Mouse (Mus musculus) testis, adult 2 months (tissue): ENCODE measurements around the gene Marveld3.

Experiments used
- CTCF ChIP-seq: fragments of 200-500 bp; IDR thresholded peaks from 2 replicates; pipeline ENCODE4 v1.5.1; 2012; ENCODE audit warnings: low read depth, mild to moderate bottlenecking, inconsistent platforms, low read length, moderate library complexity; ENCODE audit not compliant: control insufficient read depth, insufficient read depth, insufficient replicate concordance
- POLR2A ChIP-seq: fragments of 200-500 bp; IDR thresholded peaks from 2 replicates; pipeline ENCODE4 v1.6.1; 2012; ENCODE audit warnings: low read depth, mild to moderate bottlenecking, inconsistent platforms, low read length, moderate library complexity; ENCODE audit not compliant: control insufficient read depth

DNA sequence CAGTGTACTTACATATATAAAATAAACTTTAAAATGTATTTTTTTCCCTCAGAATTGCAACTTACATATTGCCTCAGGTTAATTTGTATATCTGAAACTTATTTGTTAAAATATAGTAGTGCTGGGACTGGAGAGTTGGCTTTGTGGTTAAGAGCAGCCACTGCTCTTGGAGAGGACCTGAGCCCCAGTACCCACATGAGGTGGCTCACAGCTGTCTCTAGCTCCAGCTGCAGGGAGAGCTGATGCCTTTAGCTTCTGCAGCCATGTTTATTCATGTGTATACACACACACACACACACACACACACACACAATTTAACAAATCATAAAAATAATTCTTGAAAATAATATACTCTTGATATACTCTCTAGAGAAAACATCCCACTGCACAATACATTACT, 59.6 kb downstream of the Marveld3 start:
- TF ChIP-seq CTCF: no peak
- TF ChIP-seq POLR2A: no peak
